Mouse (Mus musculus) small intestine, adult 2 months (tissue): ENCODE measurements around the gene Lta.

Source experiments
- CTCF ChIP-seq: fragments of 200-500 bp; IDR thresholded peaks from 2 replicates; pipeline ENCODE4 v1.5.1; 2012; ENCODE audit warnings: low read depth, mild to moderate bottlenecking, control low read depth, inconsistent platforms, low read length, moderate library complexity, mixed read lengths; ENCODE audit not compliant: insufficient replicate concordance, insufficient read length; ENCODE audit errors: extremely low read depth
- POLR2A ChIP-seq: fragments of 200-500 bp; IDR thresholded peaks from 2 replicates; pipeline ENCODE4 v1.6.1; 2012; ENCODE audit warnings: low read depth, mild to moderate bottlenecking, control low read depth, inconsistent platforms, low read length, moderate library complexity

GRCm38 (mm10) chr17:35251162-35251719 lies 46.1 kb upstream of the Lta start:
- TF ChIP-seq CTCF (no peak), POLR2A (no peak)
